In the genomic region with DNA sequence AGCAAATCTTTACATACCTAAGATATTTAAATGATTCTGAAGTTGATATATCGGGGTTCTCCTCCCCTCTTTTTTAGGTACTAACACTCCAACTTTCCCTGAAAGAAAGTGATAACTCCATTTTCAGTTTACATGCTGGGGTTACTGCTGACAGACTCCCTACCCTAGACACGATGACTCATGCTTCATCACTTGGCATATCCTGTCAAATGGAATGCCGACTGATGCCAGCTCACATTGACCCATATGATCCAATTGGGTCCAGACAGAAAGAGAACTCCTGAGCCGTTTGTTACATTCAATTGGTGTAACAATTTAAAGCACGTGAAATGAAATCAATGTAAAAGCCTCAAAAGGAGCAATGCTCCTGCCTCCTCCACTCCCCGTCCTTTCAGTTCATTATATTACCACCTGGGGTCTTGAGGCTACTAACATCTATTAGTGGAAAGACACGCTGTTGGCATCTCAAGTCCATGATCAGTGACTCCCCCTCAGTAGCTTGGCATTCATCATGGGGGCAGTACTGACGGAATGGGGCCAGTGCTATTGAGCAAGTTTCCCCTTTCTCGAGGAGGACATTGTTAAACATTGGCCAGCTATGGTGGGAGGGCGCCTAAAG, we compare ENCODE assay signal across 24 mouse cellular contexts.
DNase-seq lines count a peak whose midpoint lies in the region; ATAC-seq and TF ChIP-seq lines count a peak whose summit lies in the region.
"Had no signal": no experiment of that assay in that cellular context is flagged by ENCODE, and none has a peak within 500 bp of the region (broad histone marks: within the 10 kb centered on the region; RNA-seq: fewer than 3 reads in every experiment).

No protein-coding gene starts in this region.

- H3K4me3 ChIP-seq in hindbrain, postnatal 0 days (ENCODE audit: low read length): no peak overlapping the region
- H3K4me3 ChIP-seq in hindbrain, embryonic 13.5 days: no peak overlapping the region
- no peak overlapping the region for H3K4me3 ChIP-seq in heart, embryonic 11.5 days (ENCODE audit: low read depth, low read length)
- H3K4me3 ChIP-seq: embryonic facial prominence, embryonic 15.5 days; erythroblast, embryonic 14.5 days; gastrocnemius, adult 2 months; heart, embryonic 10.5 days; intestine, embryonic 15.5 days; kidney, embryonic 15.5 days had no signal

- no peak overlapping the region for H3K4me2 ChIP-seq in hindbrain, postnatal 0 days (ENCODE audit: low read depth, low read length)
- H3K4me2 ChIP-seq in hindbrain, embryonic 13.5 days: no peak overlapping the region
- H3K4me2 ChIP-seq in heart, embryonic 11.5 days: no peak overlapping the region
- H3K4me2 ChIP-seq: embryonic facial prominence, embryonic 15.5 days; intestine, embryonic 15.5 days; kidney, embryonic 15.5 days had no signal

- DNase-seq in adrenal gland, postnatal 36 days: peak; percentile 22 to 30
- no peak for DNase-seq in adrenal gland, postnatal 4 days (ENCODE audit: low spot score in 2 of 2)
- DNase-seq in hindbrain, postnatal 0 days (ENCODE audit: low spot score): no peak
- peak; percentile 94 for DNase-seq in Muller cell, postnatal 12 days (ENCODE audit: inconsistent ontology term)
- DNase-seq in fibroblast of lung, adult 2 months (ENCODE audit: low read depth): peak; percentile 47
- DNase-seq: adrenal gland, adult 8-10 months; cerebellum, adult 8-10 months; cerebellum, postnatal 14 days; embryo, embryonic 11 days; gastrocnemius, adult 2 months; gastrocnemius, postnatal 25 days; kidney, adult 18-20 months had no signal

- no peak overlapping the region for H3K27ac ChIP-seq in hindbrain, postnatal 0 days
- H3K27ac ChIP-seq in hindbrain, embryonic 13.5 days: no peak overlapping the region
- H3K27ac ChIP-seq in heart, embryonic 11.5 days (ENCODE audit: low read depth, low read length): no peak overlapping the region
- H3K27ac ChIP-seq: embryonic facial prominence, embryonic 15.5 days; heart, embryonic 10.5 days; intestine, embryonic 15.5 days; kidney, embryonic 15.5 days had no signal

- H3K9me3 ChIP-seq in hindbrain, postnatal 0 days (ENCODE audit: low read length): no peaks in the 10 kb centered on the region
- no peaks in the 10 kb centered on the region for H3K9me3 ChIP-seq in hindbrain, embryonic 13.5 days
- H3K9me3 ChIP-seq in heart, embryonic 11.5 days (replicated peaks; ENCODE audit: control insufficient read depth, low read length): no peaks in the 10 kb centered on the region
- H3K9me3 ChIP-seq: embryonic facial prominence, embryonic 15.5 days; heart, embryonic 10.5 days; intestine, embryonic 15.5 days; kidney, embryonic 15.5 days had no signal

- no peak overlapping the region for H3K9ac ChIP-seq in hindbrain, postnatal 0 days (replicated peaks; ENCODE audit: low read length)
- H3K9ac ChIP-seq in hindbrain, embryonic 13.5 days: no peak overlapping the region
- H3K9ac ChIP-seq in heart, embryonic 11.5 days (ENCODE audit: low read depth, low read length): no peak overlapping the region
- H3K9ac ChIP-seq: embryonic facial prominence, embryonic 15.5 days; intestine, embryonic 15.5 days; kidney, embryonic 15.5 days had no signal

- peak; percentile 53; the same call in 1 of the 2 replicates for ATAC-seq in hindbrain, postnatal 0 days
- no peak for ATAC-seq in hindbrain, embryonic 13.5 days (ENCODE audit: low FRiP score)
- no peak for ATAC-seq in monocyte, adult 5-6 weeks (replicated peaks; ENCODE audit: insufficient number of reproducible peaks, low FRiP score, low TSS enrichment, poor library complexity, severe bottlenecking)
- ATAC-seq in heart, embryonic 11.5 days (replicated peaks; ENCODE audit: insufficient number of reproducible peaks, low FRiP score, low TSS enrichment): no peak
- ATAC-seq: activated CD4-positive, CD25-positive, alpha-beta regulatory T cell, adult 4 months; CD4-positive, CD25-positive, alpha-beta regulatory T cell, adult 4 months; intestine, embryonic 15.5 days; Patski had no signal

- WGBS in hindbrain, postnatal 0 days: 70% methylated on average over 10 of the region's 10 CpGs
- WGBS in hindbrain, embryonic 13.5 days: 76% methylated on average over 10 of the region's 10 CpGs
- 77% methylated on average over 10 of the region's 10 CpGs for WGBS in heart, embryonic 11.5 days (ENCODE audit: insufficient replicate concordance)

- no peaks in the 10 kb centered on the region for H3K36me3 ChIP-seq in hindbrain, postnatal 0 days (ENCODE audit: insufficient read depth, low read length)
- H3K36me3 ChIP-seq in hindbrain, embryonic 13.5 days: no peaks in the 10 kb centered on the region
- no peaks in the 10 kb centered on the region for H3K36me3 ChIP-seq in heart, embryonic 11.5 days (ENCODE audit: control insufficient read depth, insufficient read depth, low read length)
- H3K36me3 ChIP-seq: embryonic facial prominence, embryonic 15.5 days; G1E; heart, embryonic 10.5 days; intestine, embryonic 15.5 days; kidney, embryonic 15.5 days had no signal

- no peaks in the 10 kb centered on the region for H3K4me1 ChIP-seq in hindbrain, postnatal 0 days (ENCODE audit: insufficient read depth, low read length)
- no peaks in the 10 kb centered on the region for H3K4me1 ChIP-seq in hindbrain, embryonic 13.5 days (replicated peaks)
- no peaks in the 10 kb centered on the region for H3K4me1 ChIP-seq in heart, embryonic 11.5 days (ENCODE audit: control insufficient read depth, insufficient read depth, low read length)
- H3K4me1 ChIP-seq: heart, embryonic 10.5 days; intestine, embryonic 15.5 days had no signal

- H3K27me3 ChIP-seq in hindbrain, postnatal 0 days (ENCODE audit: insufficient read depth, low read length): no peaks in the 10 kb centered on the region
- H3K27me3 ChIP-seq in hindbrain, embryonic 13.5 days: no peaks in the 10 kb centered on the region
- no peaks in the 10 kb centered on the region for H3K27me3 ChIP-seq in heart, embryonic 11.5 days (ENCODE audit: control insufficient read depth, insufficient read depth, low read length)
- H3K27me3 ChIP-seq: embryonic facial prominence, embryonic 15.5 days; intestine, embryonic 15.5 days; Patski had no signal

- no peak for TF ChIP-seq CTCF in hindbrain, postnatal 0 days (IDR thresholded peaks at IDR 0.05; ENCODE audit: low read depth)

Comparison
In these comparisons a context has a peak if more than half of its experiments do, and no peak if none do; other contexts are left out.
1. DNase-seq: peak in adrenal gland, postnatal 36 days (2 of 2), Muller cell, postnatal 12 days (single experiment) and fibroblast of lung, adult 2 months (single experiment); none in adrenal gland, postnatal 4 days (0 of 2) and hindbrain, postnatal 0 days (single experiment).